Mouse (Mus musculus) lung, embryonic 15.5 days (tissue): ENCODE measurements at regions not wholly inside any gene's neighbourhood (a gene's known extent, or its start where the extent isn't known, plus 50 kb on each side); places are given as distances from the start of the nearest gene placed in this dataset.
A peak's percentile ranks its signal among the peaks of the same experiment; 100 is the strongest.

Experiments
- ATAC-seq: fragments of 200-750 bp; cut with Nextera tagmentation; 2 replicates; pipeline ENCODE4 v1.8.0; 2017; ENCODE audit warnings: moderate number of reproducible peaks, borderline replicate concordance; ENCODE audit not compliant: low FRiP score, low TSS enrichment; ENCODE audit errors: extremely low read depth
- H3K27ac ChIP-seq: fragments of 300-500 bp; sonication (generic); 2 replicates; pipeline ENCODE4 v1.5.1; 2015; ENCODE audit warnings: moderate library complexity, mild to moderate bottlenecking, inconsistent platforms
- H3K27me3 ChIP-seq: fragments of 300-500 bp; sonication (generic); 2 replicates; pipeline ENCODE4 v1.6.1; 2015; ENCODE audit warnings: inconsistent platforms
- H3K36me3 ChIP-seq: fragments of 300-500 bp; sonication (generic); 2 replicates; pipeline ENCODE4 v1.6.1; 2015; ENCODE audit warnings: inconsistent platforms
- H3K4me1 ChIP-seq: fragments of 300-500 bp; sonication (generic); 2 replicates; pipeline ENCODE4 v1.6.1; 2015; ENCODE audit warnings: inconsistent platforms
- H3K4me2 ChIP-seq: fragments of 300-500 bp; sonication (generic); 2 replicates; pipeline ENCODE4 v1.6.1; 2015; ENCODE audit warnings: inconsistent platforms, mild to moderate bottlenecking, moderate library complexity
- H3K4me3 ChIP-seq: fragments of 300-500 bp; sonication (generic); 2 replicates; pipeline ENCODE4 v1.5.1; 2015; ENCODE audit warnings: mild to moderate bottlenecking, inconsistent platforms
- H3K9ac ChIP-seq: fragments of 300-500 bp; sonication (generic); 2 replicates; pipeline ENCODE4 v1.6.1; 2015; ENCODE audit warnings: inconsistent platforms
- H3K9me3 ChIP-seq: fragments of 300-500 bp; sonication (generic); 2 replicates; pipeline ENCODE4 v1.6.1; 2016; ENCODE audit warnings: inconsistent platforms
- WGBS: fragments of 180-500 bp; shearing (Covaris S2); methylation state at CpG from one replicate; pipeline ENCODE4 v1.1.7; 2015; 5-methylcytosine and 5-hydroxymethylcytosine counted together

- no peak overlapping the region for H3K4me2 ChIP-seq
- no peak overlapping the region for H3K4me3 ChIP-seq
- no peak overlapping the region for H3K9ac ChIP-seq
- 65% methylated on average over 2 of the region's 2 CpGs for WGBS
- no peaks in the 10 kb centered on the region for H3K36me3 ChIP-seq
- H3K27ac ChIP-seq = no peak overlapping the region
- H3K4me1 ChIP-seq = no peaks in the 10 kb centered on the region
- ATAC-seq = no peak
- H3K9me3 ChIP-seq = no peaks in the 10 kb centered on the region
- H3K27me3 ChIP-seq = no peaks in the 10 kb centered on the region
These were observed 98.6 kb upstream of the Foxp3 start for GRCm38 (mm10) chrX:7474831-7475230.

GRCm38 (mm10) chrX:7473814-7474213 is 98.2 kb upstream of the Usp27x start:
- H3K4me3 ChIP-seq = no peak overlapping the region
- WGBS = 32% methylated on average over 2 of the region's 2 CpGs
- H3K36me3 ChIP-seq = no peaks in the 10 kb centered on the region
- no peaks in the 10 kb centered on the region for H3K9me3 ChIP-seq
- H3K9ac ChIP-seq = no peak overlapping the region
- no peak overlapping the region for H3K4me2 ChIP-seq
- no peaks in the 10 kb centered on the region for H3K27me3 ChIP-seq
- no peaks in the 10 kb centered on the region for H3K4me1 ChIP-seq
- no peak overlapping the region for H3K27ac ChIP-seq
- ATAC-seq = no peak

- 80% methylated on average over 1 of the region's 1 CpGs for WGBS
- ATAC-seq = no peak
- Histone ChIP-seq H3K4me1 (no peaks in the 10 kb centered on the region), H3K9ac (no peak overlapping the region), H3K9me3 (no peaks in the 10 kb centered on the region), H3K4me2 (no peak overlapping the region), H3K27me3 (no peaks in the 10 kb centered on the region), H3K36me3 (no peaks in the 10 kb centered on the region), H3K4me3 (no peak overlapping the region), H3K27ac (no peak overlapping the region)
These were observed 94.2 kb upstream of the Usp27x start for GRCm38 (mm10) chrX:7469801-7470200.

GRCm38 (mm10) chrX:7467985-7468384 is 92.4 kb upstream of the Usp27x start:
- H3K36me3 ChIP-seq = no peaks in the 10 kb centered on the region
- 41% methylated on average over 1 of the region's 1 CpGs for WGBS
- no peaks in the 10 kb centered on the region for H3K27me3 ChIP-seq
- H3K4me3 ChIP-seq = no peak overlapping the region
- H3K9ac ChIP-seq = no peak overlapping the region
- ATAC-seq = no peak
- no peak overlapping the region for H3K27ac ChIP-seq
- H3K4me1 ChIP-seq = no peaks in the 10 kb centered on the region
- no peak overlapping the region for H3K4me2 ChIP-seq
- no peaks in the 10 kb centered on the region for H3K9me3 ChIP-seq

- 64% methylated on average over 4 of the region's 4 CpGs for WGBS
- no peaks in the 10 kb centered on the region for H3K9me3 ChIP-seq
- no peaks in the 10 kb centered on the region for H3K36me3 ChIP-seq
- ATAC-seq = no peak
- H3K4me2 ChIP-seq = no peak overlapping the region
- H3K27me3 ChIP-seq = no peaks in the 10 kb centered on the region
- no peak overlapping the region for H3K9ac ChIP-seq
- no peaks in the 10 kb centered on the region for H3K4me1 ChIP-seq
- H3K27ac ChIP-seq = no peak overlapping the region
- H3K4me3 ChIP-seq = no peak overlapping the region
These were observed 81.2 kb upstream of the Usp27x start for GRCm38 (mm10) chrX:7456851-7457250.

- 44% methylated on average over 3 of the region's 3 CpGs for WGBS
- Histone ChIP-seq H3K27me3 (no peaks in the 10 kb centered on the region), H3K4me2 (no peak overlapping the region), H3K9ac (no peak overlapping the region), H3K27ac (no peak overlapping the region), H3K4me3 (no peak overlapping the region), H3K36me3 (no peaks in the 10 kb centered on the region), H3K4me1 (no peaks in the 10 kb centered on the region), H3K9me3 (no peaks in the 10 kb centered on the region)
- no peak for ATAC-seq
These were observed 69.4 kb upstream of the Usp27x start for GRCm38 (mm10) chrX:7445035-7445434.

GRCm38 (mm10) chrX:7444583-7444982 is 69.0 kb upstream of the Usp27x start:
- H3K27ac ChIP-seq = peak overlapping the region; percentile 37; the same call in 1 of the 2 replicates
- no peaks in the 10 kb centered on the region for H3K4me1 ChIP-seq
- H3K9me3 ChIP-seq = no peaks in the 10 kb centered on the region
- 47% methylated on average over 6 of the region's 6 CpGs for WGBS
- no peak overlapping the region for H3K4me3 ChIP-seq
- no peak overlapping the region for H3K4me2 ChIP-seq
- no peaks in the 10 kb centered on the region for H3K27me3 ChIP-seq
- H3K9ac ChIP-seq = no peak overlapping the region
- H3K36me3 ChIP-seq = no peaks in the 10 kb centered on the region
- ATAC-seq = no peak

- H3K4me2 ChIP-seq = no peak overlapping the region
These were observed 68.4 kb upstream of the Usp27x start for GRCm38 (mm10) chrX:7443996-7444421.

GRCm38 (mm10) chrX:7435375-7436042 is 59.9 kb upstream of the Usp27x start:
- ATAC-seq = no peak
- no peaks in the 10 kb centered on the region for H3K9me3 ChIP-seq
- WGBS = 69% methylated on average over 2 of the region's 2 CpGs

More at GRCm38 (mm10) chrX:7443996-7444421, 68.4 kb upstream of the Usp27x start:
- no peak overlapping the region for H3K4me3 ChIP-seq
- H3K4me1 ChIP-seq = no peaks in the 10 kb centered on the region
- no peak overlapping the region for H3K9ac ChIP-seq
- WGBS = 21% methylated on average over 6 of the region's 6 CpGs
- ATAC-seq = no peak
- H3K27ac ChIP-seq = peak overlapping the region; percentile 37; the same call in 1 of the 2 replicates
- no peaks in the 10 kb centered on the region for H3K27me3 ChIP-seq
- no peaks in the 10 kb centered on the region for H3K9me3 ChIP-seq
- no peaks in the 10 kb centered on the region for H3K36me3 ChIP-seq

GRCm38 (mm10) chrX:7434268-7434667 is 58.6 kb upstream of the Usp27x start:
- WGBS = 35% methylated on average over 2 of the region's 2 CpGs
- H3K36me3 ChIP-seq = no peaks in the 10 kb centered on the region
- no peaks in the 10 kb centered on the region for H3K27me3 ChIP-seq
- no peak for ATAC-seq
- H3K4me1 ChIP-seq = peaks cover 4% of the 10 kb centered on the region; the same call in 1 of the 2 replicates
- no peak overlapping the region for H3K4me3 ChIP-seq
- no peak overlapping the region for H3K4me2 ChIP-seq
- no peak overlapping the region for H3K9ac ChIP-seq
- no peak overlapping the region for H3K27ac ChIP-seq
- no peaks in the 10 kb centered on the region for H3K9me3 ChIP-seq

More at GRCm38 (mm10) chrX:7435375-7436042, 59.9 kb upstream of the Usp27x start:
- H3K27ac ChIP-seq = no peak overlapping the region
- no peak overlapping the region for H3K9ac ChIP-seq
- H3K27me3 ChIP-seq = no peaks in the 10 kb centered on the region
- H3K36me3 ChIP-seq = no peaks in the 10 kb centered on the region
- no peaks in the 10 kb centered on the region for H3K4me1 ChIP-seq
- H3K4me3 ChIP-seq = no peak overlapping the region
- H3K4me2 ChIP-seq = no peak overlapping the region

- 56% methylated on average over 1 of the region's 1 CpGs for WGBS
- Histone ChIP-seq H3K9me3 (no peaks in the 10 kb centered on the region), H3K27me3 (no peaks in the 10 kb centered on the region), H3K9ac (no peak overlapping the region), H3K4me3 (no peak overlapping the region), H3K4me2 (no peak overlapping the region), H3K4me1 (peaks cover 15% of the 10 kb centered on the region; the same call in 1 of the 2 replicates), H3K36me3 (no peaks in the 10 kb centered on the region), H3K27ac (no peak overlapping the region)
- no peak for ATAC-seq
These were observed 54.8 kb upstream of the Usp27x start for GRCm38 (mm10) chrX:7430456-7430855.

GRCm38 (mm10) chrX:7429524-7429865 is 53.9 kb upstream of the Usp27x start:
- peak overlapping the region; percentile 30; the same call in 1 of the 2 replicates for H3K4me2 ChIP-seq
- no peaks in the 10 kb centered on the region for H3K27me3 ChIP-seq
- no peak overlapping the region for H3K9ac ChIP-seq
- H3K36me3 ChIP-seq = no peaks in the 10 kb centered on the region
- no peak overlapping the region for H3K4me3 ChIP-seq
- H3K4me1 ChIP-seq = peaks cover 15% of the 10 kb centered on the region; the same call in 1 of the 2 replicates
- peak; percentile 52; the same call in 1 of the 2 replicates for ATAC-seq
- peak overlapping the region; percentile 84 for H3K27ac ChIP-seq
- no peaks in the 10 kb centered on the region for H3K9me3 ChIP-seq
- WGBS = 13% methylated on average over 5 of the region's 5 CpGs
